Mouse (Mus musculus): ENCODE results near the gene Tmem107. TPM values are rescaled to one million over a fixed set of nuclear protein-coding genes. Genes with fewer than 3 reads are reported as not detected.

Gene Tmem107
- polyA plus RNA-seq, 1 experiment = 9.8 TPM

GRCm38 (mm10) chr11:69038173-69038572, 32.4 kb upstream of the Tmem107 start:
- no peak overlapping the region for H3K4me3 ChIP-seq (ENCODE audit: insufficient read depth, low read length)
- H3K27ac ChIP-seq (ENCODE audit: insufficient read depth, low read depth, low read length) = no peak overlapping the region
- H3K4me1 ChIP-seq (ENCODE audit: control insufficient read depth, insufficient read depth, low read length) = peaks cover 37% of the 10 kb centered on the region
- TF ChIP-seq POLR2A (IDR thresholded peaks at IDR 0.05; ENCODE audit: borderline replicate concordance, low read depth, low read length) = no peak
- no peak for TF ChIP-seq CTCF (IDR thresholded peaks at IDR 0.05; ENCODE audit: low read depth, low read length)

GRCm38 (mm10) chr11:69045531-69046394, 24.8 kb upstream of the Tmem107 start, which contains the start of gene Aurkb:
Gene Aurkb (plus strand): TSS chr11:69045647.
- Histone ChIP-seq H3K4me1 (ENCODE audit: control insufficient read depth, insufficient read depth, low read length) (peaks cover 19% of the 10 kb centered on the region), H3K27ac (ENCODE audit: insufficient read depth, low read depth, low read length) (peak within 1 kb of the TSS; percentile 75), H3K4me3 (ENCODE audit: insufficient read depth, low read length) (peak within 1 kb of the TSS; percentile 82)
- TF ChIP-seq CTCF (IDR thresholded peaks at IDR 0.05; ENCODE audit: low read depth, low read length) = no peak
- no peak for TF ChIP-seq POLR2A (IDR thresholded peaks at IDR 0.05; ENCODE audit: borderline replicate concordance, low read depth, low read length)

DNA sequence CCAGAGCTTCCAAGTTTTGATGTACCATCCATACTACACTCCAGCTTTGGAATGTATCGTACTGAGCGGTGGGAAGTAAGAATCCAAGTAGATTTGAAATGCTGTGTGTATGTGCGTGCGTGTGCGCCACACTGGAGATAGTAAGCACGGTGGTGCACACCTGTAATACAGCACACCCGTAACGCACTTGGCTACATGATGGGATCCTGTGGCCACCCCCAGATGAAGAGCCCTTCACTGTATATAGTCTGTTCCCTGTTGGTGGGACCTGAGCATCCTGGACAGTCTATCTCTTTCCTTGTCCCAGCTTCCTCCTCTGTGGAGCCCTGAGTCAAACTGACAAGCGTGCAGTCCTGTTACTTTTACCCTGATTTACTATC, 24.2 kb upstream of the Tmem107 start:
- TF ChIP-seq POLR2A (IDR thresholded peaks at IDR 0.05; ENCODE audit: borderline replicate concordance, low read depth, low read length) (no peak), CTCF (IDR thresholded peaks at IDR 0.05; ENCODE audit: low read depth, low read length) (no peak)
- Histone ChIP-seq H3K4me1 (ENCODE audit: control insufficient read depth, insufficient read depth, low read length) (peaks cover 19% of the 10 kb centered on the region), H3K27ac (ENCODE audit: insufficient read depth, low read depth, low read length) (peak overlapping the region; percentile 75), H3K4me3 (ENCODE audit: insufficient read depth, low read length) (peak overlapping the region; percentile 82)

GRCm38 (mm10) chr11:69047592-69047991, 23.0 kb upstream of the Tmem107 start:
- H3K4me3 ChIP-seq (ENCODE audit: insufficient read depth, low read length) = 0 out of 2 replicates have a peak overlapping the region, but pooled peaks have one; percentile 8
- H3K27ac ChIP-seq (ENCODE audit: insufficient read depth, low read depth, low read length) = no peak overlapping the region
- no peak for TF ChIP-seq POLR2A (IDR thresholded peaks at IDR 0.05; ENCODE audit: borderline replicate concordance, low read depth, low read length)
- TF ChIP-seq CTCF (IDR thresholded peaks at IDR 0.05; ENCODE audit: low read depth, low read length) = no peak
- peaks cover 23% of the 10 kb centered on the region for H3K4me1 ChIP-seq (ENCODE audit: control insufficient read depth, insufficient read depth, low read length)

DNA sequence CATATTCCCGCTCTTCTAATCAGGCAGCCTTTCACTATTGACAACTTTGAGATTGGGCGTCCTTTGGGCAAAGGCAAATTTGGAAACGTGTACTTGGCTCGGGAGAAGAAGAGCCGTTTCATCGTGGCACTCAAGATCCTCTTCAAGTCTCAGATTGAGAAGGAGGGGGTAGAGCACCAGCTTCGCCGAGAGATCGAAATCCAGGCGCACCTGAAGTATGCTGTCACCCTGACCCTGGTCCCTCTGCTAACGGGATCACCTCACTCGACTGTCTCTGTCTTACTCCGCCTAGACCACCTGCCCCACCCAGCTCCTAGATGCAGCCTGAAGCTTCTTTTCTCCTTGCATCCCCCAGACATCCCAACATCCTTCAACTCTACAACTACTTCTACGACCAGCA, 22.5 kb upstream of the Tmem107 start:
- TF ChIP-seq POLR2A (IDR thresholded peaks at IDR 0.05; ENCODE audit: borderline replicate concordance, low read depth, low read length) = no peak
- no peak for TF ChIP-seq CTCF (IDR thresholded peaks at IDR 0.05; ENCODE audit: low read depth, low read length)
- Histone ChIP-seq H3K4me3 (ENCODE audit: insufficient read depth, low read length) (no peak overlapping the region), H3K4me1 (ENCODE audit: control insufficient read depth, insufficient read depth, low read length) (peaks cover 26% of the 10 kb centered on the region), H3K27ac (ENCODE audit: insufficient read depth, low read depth, low read length) (no peak overlapping the region)

DNA sequence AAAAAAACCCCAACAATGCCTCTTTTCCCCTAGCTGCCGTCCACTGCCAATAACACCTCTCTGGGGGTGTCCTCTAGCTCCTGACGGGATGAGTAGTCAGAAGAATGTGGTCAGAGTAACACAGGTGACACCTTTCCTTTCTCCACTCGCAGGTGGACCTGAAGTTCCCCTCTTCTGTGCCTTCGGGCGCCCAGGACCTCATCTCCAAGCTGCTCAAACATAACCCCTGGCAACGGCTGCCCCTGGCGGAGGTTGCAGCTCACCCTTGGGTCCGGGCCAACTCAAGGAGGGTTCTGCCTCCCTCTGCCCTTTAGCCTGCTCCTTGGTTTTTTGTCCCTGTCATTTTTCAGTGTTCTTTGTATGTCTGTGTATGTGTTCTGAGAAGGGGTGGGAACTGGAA, 19.9 kb upstream of the Tmem107 start:
- Histone ChIP-seq H3K4me1 (ENCODE audit: control insufficient read depth, insufficient read depth, low read length) (peaks cover 30% of the 10 kb centered on the region), H3K27ac (ENCODE audit: insufficient read depth, low read depth, low read length) (no peak overlapping the region), H3K4me3 (ENCODE audit: insufficient read depth, low read length) (no peak overlapping the region)
- TF ChIP-seq CTCF (IDR thresholded peaks at IDR 0.05; ENCODE audit: low read depth, low read length) = no peak
- TF ChIP-seq POLR2A (IDR thresholded peaks at IDR 0.05; ENCODE audit: borderline replicate concordance, low read depth, low read length) = no peak

GRCm38 (mm10) chr11:69051771-69052170, 18.8 kb upstream of the Tmem107 start:
- Histone ChIP-seq H3K27ac (ENCODE audit: insufficient read depth, low read depth, low read length) (no peak overlapping the region), H3K4me3 (ENCODE audit: insufficient read depth, low read length) (no peak overlapping the region), H3K4me1 (ENCODE audit: control insufficient read depth, insufficient read depth, low read length) (peaks cover 37% of the 10 kb centered on the region)
- TF ChIP-seq POLR2A (IDR thresholded peaks at IDR 0.05; ENCODE audit: borderline replicate concordance, low read depth, low read length) (no peak), CTCF (IDR thresholded peaks at IDR 0.05; ENCODE audit: low read depth, low read length) (no peak)

- TF ChIP-seq POLR2A (IDR thresholded peaks at IDR 0.05; ENCODE audit: borderline replicate concordance, low read depth, low read length) (no peak), CTCF (IDR thresholded peaks at IDR 0.05; ENCODE audit: low read depth, low read length) (no peak)
- no peak overlapping the region for H3K4me3 ChIP-seq (ENCODE audit: insufficient read depth, low read length)
- H3K4me1 ChIP-seq (ENCODE audit: control insufficient read depth, insufficient read depth, low read length) = peaks cover 34% of the 10 kb centered on the region
- peak overlapping the region; percentile 20; the same call in 1 of the 2 replicates for H3K27ac ChIP-seq (ENCODE audit: insufficient read depth, low read depth, low read length)
Observed at GRCm38 (mm10) chr11:69052824-69053421, 17.7 kb upstream of the Tmem107 start.

- Histone ChIP-seq H3K27ac (ENCODE audit: insufficient read depth, low read depth, low read length) (no peak overlapping the region), H3K4me1 (ENCODE audit: control insufficient read depth, insufficient read depth, low read length) (peaks cover 32% of the 10 kb centered on the region), H3K4me3 (ENCODE audit: insufficient read depth, low read length) (no peak overlapping the region)
- TF ChIP-seq CTCF (IDR thresholded peaks at IDR 0.05; ENCODE audit: low read depth, low read length) = no peak
- no peak for TF ChIP-seq POLR2A (IDR thresholded peaks at IDR 0.05; ENCODE audit: borderline replicate concordance, low read depth, low read length)
Observed at GRCm38 (mm10) chr11:69053848-69054247, 16.8 kb upstream of the Tmem107 start.

DNA sequence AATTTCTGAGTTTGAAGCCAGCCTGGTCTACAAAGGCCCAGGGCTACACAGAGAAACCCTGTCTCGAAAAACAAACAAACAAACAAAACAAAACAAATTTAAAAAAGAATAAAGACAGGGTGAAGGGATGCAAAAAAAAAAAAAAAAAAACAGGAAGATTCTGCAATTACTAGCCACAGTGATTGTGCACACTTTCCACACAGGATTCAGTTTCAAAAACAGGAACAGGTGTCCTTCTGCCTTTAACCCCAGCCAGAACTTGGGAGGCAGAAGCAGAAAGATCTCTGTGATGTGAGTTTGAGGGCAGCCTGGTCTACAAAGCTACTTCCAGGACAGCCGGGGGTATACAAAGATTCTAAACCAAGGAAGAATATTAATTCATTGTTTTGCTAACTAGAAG, 12.3 kb upstream of the Tmem107 start:
- Histone ChIP-seq H3K27ac (ENCODE audit: insufficient read depth, low read depth, low read length) (peak overlapping the region; percentile 82), H3K4me3 (ENCODE audit: insufficient read depth, low read length) (peak overlapping the region; percentile 84), H3K4me1 (ENCODE audit: control insufficient read depth, insufficient read depth, low read length) (peaks cover 27% of the 10 kb centered on the region)
- TF ChIP-seq POLR2A (IDR thresholded peaks at IDR 0.05; ENCODE audit: borderline replicate concordance, low read depth, low read length) = no peak
- TF ChIP-seq CTCF (IDR thresholded peaks at IDR 0.05; ENCODE audit: low read depth, low read length) = no peak
